Mouse (Mus musculus) liver, embryonic 14.5 days (tissue): ENCODE data around the gene Agt.

Experiments used
- CTCF ChIP-seq: IDR thresholded peaks from 2 replicates; pipeline ENCODE4 v1.5.1; 2016; ENCODE audit warnings: antibody characterized with exemption, low read depth, control low read depth
- EP300 ChIP-seq: IDR thresholded peaks from 2 replicates; pipeline ENCODE4 v1.6.1; 2016; ENCODE audit warnings: antibody characterized with exemption, low read depth

GRCm38 (mm10) chr8:124530996-124531395 lies 38.5 kb downstream of the Agt start:
- TF ChIP-seq CTCF (no peak), EP300 (no peak)
